Mouse (Mus musculus) stomach, postnatal 0 days (tissue): Measurements from ENCODE around the gene Srebf2. TPM values are rescaled to one million over a fixed set of nuclear protein-coding genes. Genes with fewer than 3 reads are reported as not detected.

Experiments
- ATAC-seq: fragments of 200-750 bp; cut with Nextera tagmentation; 2 replicates; pipeline ENCODE4 v1.8.0; 2017; ENCODE audit not compliant: low FRiP score, low TSS enrichment
- DNase-seq: peaks from one replicate; pipeline ENCODE4 v3.0.0-alpha.2; 2016; ENCODE audit warnings: low spot score
- H3K27ac ChIP-seq: fragments of 300-500 bp; sonication (generic); replicated peaks from 2 replicates; pipeline ENCODE4 v1.5.1; 2014; ENCODE audit warnings: mild to moderate bottlenecking, control low read depth
- H3K27me3 ChIP-seq: fragments of 300-500 bp; sonication (generic); 2 replicates; pipeline ENCODE4 v1.6.1; 2014; ENCODE audit warnings: low read length; ENCODE audit not compliant: control insufficient read depth, insufficient read depth
- H3K36me3 ChIP-seq: fragments of 300-500 bp; sonication (generic); 2 replicates; pipeline ENCODE4 v1.6.1; 2014; ENCODE audit warnings: low read length, mixed read lengths; ENCODE audit not compliant: control insufficient read depth, insufficient read depth
- H3K4me1 ChIP-seq: fragments of 300-500 bp; sonication (generic); replicated peaks from 2 replicates; pipeline ENCODE4 v1.6.1; 2014; ENCODE audit warnings: antibody characterized with exemption; ENCODE audit not compliant: control insufficient read depth, insufficient read depth
- H3K4me2 ChIP-seq: fragments of 300-500 bp; sonication (generic); replicated peaks from 2 replicates; pipeline ENCODE4 v1.6.1; 2014; ENCODE audit warnings: low read depth, mild to moderate bottlenecking, control low read depth, moderate library complexity
- H3K4me3 ChIP-seq: fragments of 300-500 bp; sonication (generic); 2 replicates; pipeline ENCODE4 v1.5.1; 2014; ENCODE audit warnings: low read depth, low read length, control low read depth
- H3K9ac ChIP-seq: fragments of 300-500 bp; sonication (generic); 2 replicates; pipeline ENCODE4 v1.6.1; 2014; ENCODE audit warnings: mild to moderate bottlenecking, low read length, control low read depth, mixed read lengths
- H3K9me3 ChIP-seq: fragments of 300-500 bp; sonication (generic); 2 replicates; pipeline ENCODE4 v1.6.1; 2016; ENCODE audit warnings: low read length; ENCODE audit not compliant: control insufficient read depth
- CTCF ChIP-seq: IDR thresholded peaks from 2 replicates; pipeline ENCODE4 v1.5.1; 2016; ENCODE audit warnings: antibody characterized with exemption, low read depth, mild to moderate bottlenecking, moderate library complexity
- EP300 ChIP-seq: optimal IDR thresholded peaks from 2 replicates; pipeline ENCODE3; 2016; ENCODE audit warnings: antibody characterized with exemption
- WGBS: fragments of 180-500 bp; shearing (Covaris S2); extraction: QIAGEN DNeasy Blood & Tissue Kit; methylation state at CpG from one replicate; pipeline ENCODE4 v1.1.7; 2014; 5-methylcytosine and 5-hydroxymethylcytosine counted together
- polyA plus RNA-seq: library from polyadenylated mRNA; unstranded; fragments of >200 nt; fragmentation: Nextera tagmentation; extraction: Ambion mirVana; gene quantifications from 2 replicates; pipeline ENCODE4 v1.2.1, GENCODE M21; 2015

Srebf2 gene
- polyA plus RNA-seq, 1 experiment from 2014 or later: 127 TPM

- Histone ChIP-seq H3K4me3 (no peak overlapping the region), H3K27ac (no peak overlapping the region), H3K9ac (no peak overlapping the region), H3K4me2 (no peak overlapping the region), H3K4me1 (no peaks in the 10 kb centered on the region), H3K36me3 (no peaks in the 10 kb centered on the region), H3K9me3 (no peaks in the 10 kb centered on the region), H3K27me3 (peaks cover 10% of the 10 kb centered on the region; the same call in 1 of the 2 replicates)
- ATAC-seq: no peak
- WGBS: 28% methylated on average over 4 of the region's 4 CpGs
- DNase-seq: no peak
- TF ChIP-seq EP300: no peak
- TF ChIP-seq CTCF: no peak
Measured at GRCm38 (mm10) chr15:82213222-82213621, 66.2 kb downstream of the Srebf2 start.

GRCm38 (mm10) chr15:82215332-82216046 is 68.5 kb downstream of the Srebf2 start:
- H3K4me3 ChIP-seq: no peak overlapping the region

GRCm38 (mm10) chr15:82216142-82216827 is 69.3 kb downstream of the Srebf2 start:
- ATAC-seq (no peak), DNase-seq (no peak)
- H3K27ac ChIP-seq: no peak overlapping the region
- H3K4me2 ChIP-seq: no peak overlapping the region
- no peaks in the 10 kb centered on the region for H3K4me1 ChIP-seq
- H3K9ac ChIP-seq: no peak overlapping the region
- H3K9me3 ChIP-seq: no peaks in the 10 kb centered on the region
- 52% methylated on average over 20 of the region's 20 CpGs for WGBS
- no peaks in the 10 kb centered on the region for H3K36me3 ChIP-seq
- peaks cover 6% of the 10 kb centered on the region; the same call in 1 of the 2 replicates for H3K27me3 ChIP-seq
- TF ChIP-seq CTCF (no peak), EP300 (no peak)
- H3K4me3 ChIP-seq: no peak overlapping the region

More at GRCm38 (mm10) chr15:82215332-82216046, 68.5 kb downstream of the Srebf2 start:
- TF ChIP-seq CTCF: no peak
- no peak for TF ChIP-seq EP300
- Histone ChIP-seq H3K9ac (no peak overlapping the region), H3K9me3 (no peaks in the 10 kb centered on the region), H3K4me1 (no peaks in the 10 kb centered on the region), H3K27ac (no peak overlapping the region), H3K4me2 (no peak overlapping the region), H3K36me3 (no peaks in the 10 kb centered on the region), H3K27me3 (peaks cover 10% of the 10 kb centered on the region; the same call in 1 of the 2 replicates)
- ATAC-seq: no peak
- WGBS: 33% methylated on average over 11 of the region's 11 CpGs
- no peak for DNase-seq

- no peaks in the 10 kb centered on the region for H3K9me3 ChIP-seq
- no peaks in the 10 kb centered on the region for H3K4me1 ChIP-seq
- ATAC-seq (no peak), DNase-seq (no peak)
- no peak overlapping the region for H3K9ac ChIP-seq
- H3K36me3 ChIP-seq: no peaks in the 10 kb centered on the region
- H3K4me2 ChIP-seq: no peak overlapping the region
- H3K27me3 ChIP-seq: peaks cover 6% of the 10 kb centered on the region; the same call in 1 of the 2 replicates
- WGBS: 30% methylated on average over 7 of the region's 7 CpGs
- H3K4me3 ChIP-seq: no peak overlapping the region
- no peak for TF ChIP-seq EP300
- no peak for TF ChIP-seq CTCF
- H3K27ac ChIP-seq: no peak overlapping the region
Measured at GRCm38 (mm10) chr15:82217039-82217438, 70.1 kb downstream of the Srebf2 start.

- Histone ChIP-seq H3K27ac (no peak overlapping the region), H3K36me3 (no peaks in the 10 kb centered on the region), H3K4me3 (no peak overlapping the region), H3K27me3 (peaks cover 6% of the 10 kb centered on the region; the same call in 1 of the 2 replicates), H3K4me2 (no peak overlapping the region), H3K9ac (no peak overlapping the region), H3K9me3 (no peaks in the 10 kb centered on the region), H3K4me1 (no peaks in the 10 kb centered on the region)
- no peak for TF ChIP-seq EP300
- no peak for TF ChIP-seq CTCF
- WGBS: 38% methylated on average over 9 of the region's 9 CpGs
- ATAC-seq (no peak), DNase-seq (no peak)
Measured at GRCm38 (mm10) chr15:82217980-82218379, 71.0 kb downstream of the Srebf2 start.
